Mouse (Mus musculus) kidney, embryonic 15.5 days (tissue): ENCODE measurements around the gene Npepl1. TPM values are rescaled to one million over a fixed set of nuclear protein-coding genes. Genes with fewer than 3 reads are reported as not detected.

Experiments used
- ATAC-seq: fragments of 200-750 bp; cut with Nextera tagmentation; replicated peaks from 2 replicates; pipeline ENCODE4 v1.8.0; 2017; ENCODE audit warnings: moderate TSS enrichment; ENCODE audit not compliant: low FRiP score
- H3K27ac ChIP-seq: fragments of 300-500 bp; sonication (generic); 2 replicates; pipeline ENCODE4 v1.5.1; 2015; ENCODE audit warnings: mild to moderate bottlenecking, inconsistent platforms
- H3K27me3 ChIP-seq: fragments of 300-500 bp; sonication (generic); 2 replicates; pipeline ENCODE4 v1.6.1; 2015; ENCODE audit warnings: inconsistent platforms
- H3K36me3 ChIP-seq: fragments of 300-500 bp; sonication (generic); 2 replicates; pipeline ENCODE4 v1.6.1; 2015; ENCODE audit warnings: inconsistent platforms
- H3K4me1 ChIP-seq: fragments of 300-500 bp; sonication (generic); 2 replicates; pipeline ENCODE4 v1.6.1; 2015; ENCODE audit warnings: inconsistent platforms
- H3K4me2 ChIP-seq: fragments of 300-500 bp; sonication (generic); 2 replicates; pipeline ENCODE4 v1.6.1; 2015; ENCODE audit warnings: moderate library complexity, mild to moderate bottlenecking, inconsistent platforms
- H3K4me3 ChIP-seq: fragments of 300-500 bp; sonication (generic); replicated peaks from 2 replicates; pipeline ENCODE4 v1.5.1; 2015; ENCODE audit warnings: mild to moderate bottlenecking, inconsistent platforms
- H3K9ac ChIP-seq: fragments of 300-500 bp; sonication (generic); 2 replicates; pipeline ENCODE4 v1.6.1; 2015; ENCODE audit warnings: mild to moderate bottlenecking, inconsistent platforms
- H3K9me3 ChIP-seq: fragments of 300-500 bp; sonication (generic); replicated peaks from 2 replicates; pipeline ENCODE4 v1.6.1; 2016; ENCODE audit warnings: inconsistent platforms
- WGBS: fragments of 180-500 bp; shearing (Covaris S2); methylation state at CpG from one replicate; pipeline ENCODE4 v1.1.7; 2015; ENCODE audit warnings: mixed read lengths; 5-methylcytosine and 5-hydroxymethylcytosine counted together
- polyA plus RNA-seq: library from polyadenylated mRNA; unstranded; fragments of >200 nt; fragmentation: Nextera tagmentation; extraction: Ambion mirVana; gene quantifications from 2 replicates; pipeline ENCODE4 v1.2.1, GENCODE M21; 2015

The Npepl1 gene
- polyA plus RNA-seq, 1 experiment from 2014 or later, result 48.2 TPM

DNA sequence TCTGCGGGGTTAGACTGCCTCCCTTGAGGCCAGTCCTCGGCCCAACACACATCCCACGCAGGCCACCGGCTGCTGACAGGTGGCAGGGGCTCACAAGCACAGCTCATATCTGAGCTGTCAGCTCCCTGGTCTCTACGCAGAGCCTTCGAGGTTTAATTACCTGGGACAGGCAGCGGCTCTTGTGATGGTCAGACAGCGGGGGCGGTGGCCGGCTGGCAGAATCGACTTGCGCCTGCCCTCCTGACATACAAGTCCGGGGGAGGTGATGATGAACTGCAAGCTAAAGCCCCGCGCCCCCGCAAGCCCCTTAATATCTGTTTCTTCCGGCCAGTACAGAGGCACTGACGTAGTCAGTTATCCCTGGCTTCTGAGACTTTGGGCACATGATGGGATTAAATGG lies 2.8 kb downstream of the Npepl1 start:
- no peak overlapping the region for H3K27ac ChIP-seq
- 32% methylated on average over 18 of the region's 18 CpGs for WGBS
- H3K9me3 ChIP-seq, result no peaks in the 10 kb centered on the region
- no peak overlapping the region for H3K9ac ChIP-seq
- H3K36me3 ChIP-seq, result peaks cover 42% of the 10 kb centered on the region
- H3K27me3 ChIP-seq, result peaks cover 4% of the 10 kb centered on the region; the same call in 1 of the 2 replicates
- ATAC-seq, result 0 out of 2 replicates have a peak, but pooled peaks have one; percentile 9
- peaks cover 37% of the 10 kb centered on the region for H3K4me1 ChIP-seq
- H3K4me2 ChIP-seq, result 0 out of 2 replicates have a peak overlapping the region, but pooled peaks have one; percentile 9
- H3K4me3 ChIP-seq, result no peak overlapping the region

- Histone ChIP-seq H3K9ac (no peak overlapping the region), H3K27me3 (no peaks in the 10 kb centered on the region), H3K36me3 (peaks cover 51% of the 10 kb centered on the region), H3K9me3 (no peaks in the 10 kb centered on the region), H3K4me1 (peaks cover 37% of the 10 kb centered on the region), H3K4me2 (no peak overlapping the region), H3K27ac (no peak overlapping the region), H3K4me3 (no peak overlapping the region)
- ATAC-seq, result no peak
- 88% methylated on average over 12 of the region's 12 CpGs for WGBS
These were observed 4.2 kb downstream of the Npepl1 start for GRCm38 (mm10) chr2:174114148-174114864.

GRCm38 (mm10) chr2:174116929-174117328 lies 6.8 kb downstream of the Npepl1 start:
- Histone ChIP-seq H3K27ac (no peak overlapping the region), H3K4me1 (peaks cover 16% of the 10 kb centered on the region), H3K4me3 (no peak overlapping the region), H3K4me2 (no peak overlapping the region), H3K9ac (no peak overlapping the region), H3K27me3 (no peaks in the 10 kb centered on the region), H3K9me3 (no peaks in the 10 kb centered on the region), H3K36me3 (peaks cover 77% of the 10 kb centered on the region)
- 75% methylated on average over 16 of the region's 16 CpGs for WGBS
- ATAC-seq, result no peak

GRCm38 (mm10) chr2:174118141-174118540 lies 8.0 kb downstream of the Npepl1 start:
- H3K9ac ChIP-seq, result no peak overlapping the region
- H3K36me3 ChIP-seq, result peaks cover 89% of the 10 kb centered on the region
- no peak overlapping the region for H3K4me3 ChIP-seq
- peaks cover 4% of the 10 kb centered on the region for H3K4me1 ChIP-seq
- H3K27ac ChIP-seq, result no peak overlapping the region
- no peak for ATAC-seq
- no peaks in the 10 kb centered on the region for H3K9me3 ChIP-seq
- no peak overlapping the region for H3K4me2 ChIP-seq
- 66% methylated on average over 11 of the region's 11 CpGs for WGBS
- no peaks in the 10 kb centered on the region for H3K27me3 ChIP-seq

DNA sequence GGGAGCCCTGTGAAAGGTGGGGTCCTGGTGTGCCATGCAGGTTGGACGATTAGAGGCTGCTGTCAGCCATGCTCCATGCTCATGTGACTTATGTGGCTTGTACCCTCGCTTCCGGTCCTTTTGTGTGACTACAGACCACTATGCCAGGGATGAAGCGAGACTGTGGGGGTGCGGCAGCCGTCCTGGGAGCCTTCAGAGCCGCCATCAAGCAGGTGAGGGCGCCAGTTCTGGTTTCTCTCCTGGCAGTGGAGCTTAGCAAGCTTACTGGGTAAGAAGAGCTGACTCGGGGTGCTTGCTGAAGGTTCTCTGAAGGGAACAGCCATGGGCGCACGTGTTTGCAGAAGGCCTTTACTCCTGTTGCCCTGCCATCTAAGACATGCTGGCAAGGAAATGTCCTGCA lies 9.1 kb downstream of the Npepl1 start:
- 89% methylated on average over 11 of the region's 11 CpGs for WGBS
- Histone ChIP-seq H3K9me3 (0 out of 2 replicates have a peak, but pooled peaks cover 3% of the 10 kb centered on the region), H3K4me3 (no peak overlapping the region), H3K4me1 (no peaks in the 10 kb centered on the region), H3K9ac (no peak overlapping the region), H3K4me2 (no peak overlapping the region), H3K27ac (no peak overlapping the region), H3K36me3 (peaks cover 90% of the 10 kb centered on the region), H3K27me3 (no peaks in the 10 kb centered on the region)
- no peak for ATAC-seq

- Histone ChIP-seq H3K4me3 (no peak overlapping the region), H3K27ac (no peak overlapping the region), H3K4me2 (no peak overlapping the region), H3K9ac (no peak overlapping the region), H3K27me3 (no peaks in the 10 kb centered on the region), H3K9me3 (peaks cover 6% of the 10 kb centered on the region), H3K36me3 (peaks cover 90% of the 10 kb centered on the region), H3K4me1 (no peaks in the 10 kb centered on the region)
- 92% methylated on average over 19 of the region's 19 CpGs for WGBS
- no peak for ATAC-seq
These were observed 10.5 kb downstream of the Npepl1 start for GRCm38 (mm10) chr2:174120631-174121030.

DNA sequence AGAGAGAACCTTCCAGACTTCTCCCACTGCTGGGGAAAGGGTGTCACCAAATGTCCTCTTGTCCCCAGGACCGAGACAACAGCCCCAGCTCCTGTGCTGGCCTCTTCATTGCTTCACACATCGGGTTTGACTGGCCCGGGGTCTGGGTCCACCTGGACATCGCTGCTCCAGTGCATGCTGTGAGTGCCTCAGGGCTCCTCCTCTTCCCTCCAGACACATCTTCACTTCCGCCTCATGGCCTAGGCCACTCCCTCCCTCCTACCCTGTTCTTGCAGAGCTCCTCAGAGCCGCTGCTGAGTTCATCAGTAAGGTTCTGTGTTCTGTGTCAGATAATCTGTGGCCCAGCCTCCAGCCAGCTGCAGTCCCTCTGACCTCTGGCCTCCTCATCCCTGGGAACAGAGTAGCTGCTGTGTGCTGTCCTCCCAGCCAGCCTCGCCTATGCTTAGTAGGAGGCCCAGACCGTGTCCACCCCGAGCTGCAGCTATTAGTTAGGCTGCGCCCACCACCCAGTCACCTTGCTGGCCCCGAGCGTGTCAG lies 11.3 kb downstream of the Npepl1 start:
- H3K9me3 ChIP-seq, result peaks cover 6% of the 10 kb centered on the region
- no peak overlapping the region for H3K9ac ChIP-seq
- no peak overlapping the region for H3K4me2 ChIP-seq
- no peak overlapping the region for H3K4me3 ChIP-seq
- 0 out of 2 replicates have a peak, but pooled peaks cover 2% of the 10 kb centered on the region for H3K27me3 ChIP-seq
- H3K36me3 ChIP-seq, result peaks cover 84% of the 10 kb centered on the region
- WGBS, result 82% methylated on average over 12 of the region's 12 CpGs
- H3K27ac ChIP-seq, result no peak overlapping the region
- ATAC-seq, result peak; percentile 31
- H3K4me1 ChIP-seq, result peaks cover 3% of the 10 kb centered on the region

GRCm38 (mm10) chr2:174122331-174122730 lies 12.2 kb downstream of the Npepl1 start:
- H3K27me3 ChIP-seq, result 0 out of 2 replicates have a peak, but pooled peaks cover 3% of the 10 kb centered on the region
- no peak for ATAC-seq
- no peak overlapping the region for H3K4me3 ChIP-seq
- peaks cover 12% of the 10 kb centered on the region for H3K4me1 ChIP-seq
- H3K9ac ChIP-seq, result no peak overlapping the region
- peaks cover 75% of the 10 kb centered on the region for H3K36me3 ChIP-seq
- no peak overlapping the region for H3K4me2 ChIP-seq
- WGBS, result 96% methylated on average over 2 of the region's 2 CpGs
- peaks cover 6% of the 10 kb centered on the region for H3K9me3 ChIP-seq
- H3K27ac ChIP-seq, result no peak overlapping the region

- 87% methylated on average over 3 of the region's 3 CpGs for WGBS
- H3K4me3 ChIP-seq, result no peak overlapping the region
- no peak overlapping the region for H3K27ac ChIP-seq
- H3K27me3 ChIP-seq, result 0 out of 2 replicates have a peak, but pooled peaks cover 7% of the 10 kb centered on the region
- H3K9ac ChIP-seq, result no peak overlapping the region
- H3K36me3 ChIP-seq, result peaks cover 65% of the 10 kb centered on the region
- H3K4me2 ChIP-seq, result no peak overlapping the region
- peaks cover 6% of the 10 kb centered on the region for H3K9me3 ChIP-seq
- ATAC-seq, result no peak
- H3K4me1 ChIP-seq, result peaks cover 13% of the 10 kb centered on the region
These were observed 13.6 kb downstream of the Npepl1 start for GRCm38 (mm10) chr2:174123731-174124130.

- Histone ChIP-seq H3K36me3 (peaks cover 36% of the 10 kb centered on the region), H3K4me2 (peak overlapping the region; percentile 47), H3K27me3 (0 out of 2 replicates have a peak, but pooled peaks cover 7% of the 10 kb centered on the region), H3K9ac (no peak overlapping the region), H3K9me3 (peaks cover 6% of the 10 kb centered on the region), H3K27ac (no peak overlapping the region), H3K4me1 (peaks cover 13% of the 10 kb centered on the region), H3K4me3 (0 out of 2 replicates have a peak overlapping the region, but pooled peaks have one; percentile 4)
- peak; percentile 75 for ATAC-seq
- WGBS, result 7% methylated on average over 21 of the region's 21 CpGs
These were observed 16.6 kb downstream of the Npepl1 start for GRCm38 (mm10) chr2:174126522-174127375.

GRCm38 (mm10) chr2:174127376-174127713 lies 17.2 kb downstream of the Npepl1 start:
- WGBS, result 38% methylated on average over 6 of the region's 6 CpGs
- ATAC-seq, result no peak
- H3K4me1 ChIP-seq, result peaks cover 13% of the 10 kb centered on the region
- no peak overlapping the region for H3K9ac ChIP-seq
- H3K9me3 ChIP-seq, result peaks cover 6% of the 10 kb centered on the region
- no peak overlapping the region for H3K4me3 ChIP-seq
- 0 out of 2 replicates have a peak, but pooled peaks cover 7% of the 10 kb centered on the region for H3K27me3 ChIP-seq
- no peak overlapping the region for H3K27ac ChIP-seq
- H3K4me2 ChIP-seq, result peak overlapping the region; percentile 47
- peaks cover 30% of the 10 kb centered on the region for H3K36me3 ChIP-seq

DNA sequence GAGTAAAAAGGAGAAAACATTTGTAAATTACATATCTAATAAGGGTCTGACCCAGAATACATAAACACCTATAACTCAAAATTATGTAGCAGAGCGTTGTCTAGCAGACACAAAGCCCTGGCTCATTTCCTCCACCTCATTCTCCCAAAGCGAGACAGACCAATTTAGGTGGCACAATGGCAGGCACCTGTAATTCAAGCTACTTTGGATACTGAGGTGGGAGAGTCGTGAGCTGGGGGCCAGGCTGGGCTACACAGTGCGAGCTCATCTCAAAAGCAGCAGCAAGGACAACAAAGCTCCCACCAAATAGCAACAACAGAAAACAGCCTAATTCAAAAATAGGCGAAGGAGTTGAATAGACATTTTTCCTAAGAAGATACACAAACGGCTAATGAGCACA lies 18.8 kb downstream of the Npepl1 start:
- 86% methylated on average over 6 of the region's 6 CpGs for WGBS

More for the DNA sequence above, 18.8 kb downstream of the Npepl1 start:
- no peak overlapping the region for H3K9ac ChIP-seq
- no peak for ATAC-seq
- no peak overlapping the region for H3K27ac ChIP-seq
- H3K4me1 ChIP-seq, result peaks cover 13% of the 10 kb centered on the region
- no peak overlapping the region for H3K4me3 ChIP-seq
- H3K27me3 ChIP-seq, result 0 out of 2 replicates have a peak, but pooled peaks cover 7% of the 10 kb centered on the region
- H3K9me3 ChIP-seq, result peaks cover 6% of the 10 kb centered on the region
- no peak overlapping the region for H3K4me2 ChIP-seq
- peaks cover 15% of the 10 kb centered on the region for H3K36me3 ChIP-seq
